Mouse (Mus musculus): ENCODE data around the gene Trmt11. TPM values are rescaled to one million over a fixed set of nuclear protein-coding genes. Genes with fewer than 3 reads are reported as not detected.
A peak's percentile ranks its signal among the peaks of the same experiment; 100 is the strongest.

Trmt11 gene
- polyA plus RNA-seq, 1 experiment from 2014 or later: 23.9 TPM

- peak overlapping the region; percentile 77 for H3K9ac ChIP-seq
- no peaks in the 10 kb centered on the region; the same call in 1 of the 2 replicates for H3K36me3 ChIP-seq
- H3K27ac ChIP-seq: peak overlapping the region; percentile 94
- WGBS: 2% methylated on average over 49 of the region's 49 CpGs
- peak overlapping the region; percentile 61 for H3K4me3 ChIP-seq
- 0 out of 2 replicates have a peak, but pooled peaks cover 10% of the 10 kb centered on the region for H3K27me3 ChIP-seq
- peaks cover 6% of the 10 kb centered on the region for H3K4me1 ChIP-seq (replicated peaks)
- ATAC-seq (ENCODE audit: low FRiP score): peak; percentile 100
- peak overlapping the region; percentile 70 for H3K4me2 ChIP-seq
- H3K9me3 ChIP-seq: no peaks in the 10 kb centered on the region
Measured at GRCm38 (mm10) chr10:30618091-30618917, 17.8 kb upstream of the Trmt11 start.

- Histone ChIP-seq H3K4me3 (no peak overlapping the region), H3K27me3 (no peaks in the 10 kb centered on the region), H3K9ac (no peak overlapping the region), H3K4me2 (no peak overlapping the region), H3K9me3 (no peaks in the 10 kb centered on the region), H3K36me3 (peaks cover 13% of the 10 kb centered on the region), H3K4me1 (replicated peaks) (peaks cover 6% of the 10 kb centered on the region), H3K27ac (no peak overlapping the region)
- no peak for ATAC-seq (ENCODE audit: low FRiP score)
- WGBS: 83% methylated on average over 4 of the region's 4 CpGs
Measured at GRCm38 (mm10) chr10:30613039-30613438, 12.5 kb upstream of the Trmt11 start.

- Histone ChIP-seq H3K4me3 (no peak overlapping the region), H3K9me3 (no peaks in the 10 kb centered on the region), H3K4me2 (no peak overlapping the region), H3K4me1 (replicated peaks) (no peaks in the 10 kb centered on the region), H3K9ac (no peak overlapping the region), H3K36me3 (peaks cover 23% of the 10 kb centered on the region), H3K27ac (no peak overlapping the region), H3K27me3 (no peaks in the 10 kb centered on the region)
- ATAC-seq (ENCODE audit: low FRiP score): no peak
Measured at GRCm38 (mm10) chr10:30609614-30610013, 9.1 kb upstream of the Trmt11 start.

GRCm38 (mm10) chr10:30608109-30608508, 7.6 kb upstream of the Trmt11 start:
- Histone ChIP-seq H3K27ac (no peak overlapping the region), H3K4me3 (no peak overlapping the region), H3K27me3 (no peaks in the 10 kb centered on the region), H3K4me1 (replicated peaks) (no peaks in the 10 kb centered on the region), H3K9me3 (no peaks in the 10 kb centered on the region), H3K36me3 (peaks cover 23% of the 10 kb centered on the region), H3K9ac (no peak overlapping the region), H3K4me2 (no peak overlapping the region)
- WGBS: 74% methylated on average over 2 of the region's 2 CpGs
- no peak for ATAC-seq (ENCODE audit: low FRiP score)

GRCm38 (mm10) chr10:30600094-30600534, 435 bp downstream of the Trmt11 start:
- Histone ChIP-seq H3K9ac (peak overlapping the region; percentile 84), H3K27ac (peak overlapping the region; percentile 91), H3K4me3 (peak overlapping the region; percentile 74), H3K4me2 (peak overlapping the region; percentile 89), H3K27me3 (no peaks in the 10 kb centered on the region), H3K4me1 (replicated peaks) (peaks cover 15% of the 10 kb centered on the region), H3K9me3 (no peaks in the 10 kb centered on the region), H3K36me3 (peaks cover 18% of the 10 kb centered on the region)
- under 1% methylated on average over 22 of the region's 27 CpGs for WGBS
- ATAC-seq (ENCODE audit: low FRiP score): peak; percentile 88

GRCm38 (mm10) chr10:30587037-30587436, 13.5 kb downstream of the Trmt11 start:
- Histone ChIP-seq H3K9ac (no peak overlapping the region), H3K4me1 (replicated peaks) (no peaks in the 10 kb centered on the region), H3K9me3 (no peaks in the 10 kb centered on the region), H3K27ac (no peak overlapping the region), H3K4me3 (no peak overlapping the region), H3K27me3 (no peaks in the 10 kb centered on the region), H3K36me3 (peaks cover 45% of the 10 kb centered on the region), H3K4me2 (no peak overlapping the region)
- WGBS: 70% methylated on average over 5 of the region's 5 CpGs
- 0 out of 2 replicates have a peak, but pooled peaks have one; percentile 39 for ATAC-seq (ENCODE audit: low FRiP score)

GRCm38 (mm10) chr10:30585691-30586090, 14.9 kb downstream of the Trmt11 start:
- WGBS: 89% methylated on average over 1 of the region's 1 CpGs
- no peaks in the 10 kb centered on the region for H3K27me3 ChIP-seq

GRCm38 (mm10) chr10:30577670-30578280, 22.8 kb downstream of the Trmt11 start:
- H3K4me2 ChIP-seq: no peak overlapping the region
- no peak overlapping the region for H3K9ac ChIP-seq
- H3K27me3 ChIP-seq: no peaks in the 10 kb centered on the region
- 95% methylated on average over 5 of the region's 5 CpGs for WGBS
- H3K36me3 ChIP-seq: peaks cover 20% of the 10 kb centered on the region
- H3K4me1 ChIP-seq (replicated peaks): no peaks in the 10 kb centered on the region
- H3K9me3 ChIP-seq: no peaks in the 10 kb centered on the region
- no peak overlapping the region for H3K4me3 ChIP-seq
- no peak overlapping the region for H3K27ac ChIP-seq
- no peak for ATAC-seq (ENCODE audit: low FRiP score)

More at GRCm38 (mm10) chr10:30585691-30586090, 14.9 kb downstream of the Trmt11 start:
- H3K4me3 ChIP-seq: no peak overlapping the region
- ATAC-seq (ENCODE audit: low FRiP score): no peak
- no peaks in the 10 kb centered on the region for H3K4me1 ChIP-seq (replicated peaks)
- no peak overlapping the region for H3K9ac ChIP-seq
- no peak overlapping the region for H3K27ac ChIP-seq
- H3K36me3 ChIP-seq: peaks cover 47% of the 10 kb centered on the region
- no peak overlapping the region for H3K4me2 ChIP-seq
- no peaks in the 10 kb centered on the region for H3K9me3 ChIP-seq

- no peak for ATAC-seq (ENCODE audit: low FRiP score)
- no peaks in the 10 kb centered on the region for H3K9me3 ChIP-seq
- no peak overlapping the region for H3K4me2 ChIP-seq
Measured at GRCm38 (mm10) chr10:30566364-30566763, 34.2 kb downstream of the Trmt11 start.

GRCm38 (mm10) chr10:30564651-30565050, 35.9 kb downstream of the Trmt11 start:
- H3K27ac ChIP-seq: no peak overlapping the region
- H3K4me3 ChIP-seq: no peak overlapping the region
- peaks cover 39% of the 10 kb centered on the region for H3K36me3 ChIP-seq
- H3K9me3 ChIP-seq: no peaks in the 10 kb centered on the region
- no peak for ATAC-seq (ENCODE audit: low FRiP score)
- no peaks in the 10 kb centered on the region for H3K27me3 ChIP-seq
- no peaks in the 10 kb centered on the region for H3K4me1 ChIP-seq (replicated peaks)
- H3K9ac ChIP-seq: no peak overlapping the region
- no peak overlapping the region for H3K4me2 ChIP-seq
- 95% methylated on average over 3 of the region's 3 CpGs for WGBS

More at GRCm38 (mm10) chr10:30566364-30566763, 34.2 kb downstream of the Trmt11 start:
- Histone ChIP-seq H3K4me3 (no peak overlapping the region), H3K36me3 (peaks cover 29% of the 10 kb centered on the region), H3K27ac (no peak overlapping the region), H3K27me3 (no peaks in the 10 kb centered on the region), H3K4me1 (replicated peaks) (no peaks in the 10 kb centered on the region), H3K9ac (no peak overlapping the region)

GRCm38 (mm10) chr10:30555686-30556578, 44.6 kb downstream of the Trmt11 start:
- no peak for ATAC-seq (ENCODE audit: low FRiP score)
- Histone ChIP-seq H3K9me3 (no peaks in the 10 kb centered on the region), H3K27ac (no peak overlapping the region), H3K9ac (no peak overlapping the region), H3K4me1 (replicated peaks) (no peaks in the 10 kb centered on the region), H3K36me3 (peaks cover 43% of the 10 kb centered on the region), H3K27me3 (no peaks in the 10 kb centered on the region), H3K4me3 (no peak overlapping the region), H3K4me2 (no peak overlapping the region)
- WGBS: 95% methylated on average over 11 of the region's 11 CpGs

GRCm38 (mm10) chr10:30552377-30552776, 48.2 kb downstream of the Trmt11 start:
- Histone ChIP-seq H3K4me2 (no peak overlapping the region), H3K4me3 (no peak overlapping the region), H3K9me3 (no peaks in the 10 kb centered on the region), H3K27ac (no peak overlapping the region), H3K27me3 (no peaks in the 10 kb centered on the region), H3K9ac (no peak overlapping the region), H3K4me1 (replicated peaks) (no peaks in the 10 kb centered on the region), H3K36me3 (peaks cover 34% of the 10 kb centered on the region)
- no peak for ATAC-seq (ENCODE audit: low FRiP score)
- whole genome bisulfite sequencing: 100% methylated on average over 1 of the region's 1 CpGs

Measured in hindbrain, embryonic 13.5 days (tissue).